Mouse (Mus musculus): ENCODE data around the gene Efcab2. TPM values are rescaled to one million over a fixed set of nuclear protein-coding genes. Genes with fewer than 3 reads are reported as not detected.

Gene Efcab2
- polyA plus RNA-seq, 1 experiment from 2014 or later: 16.6 TPM

DNA sequence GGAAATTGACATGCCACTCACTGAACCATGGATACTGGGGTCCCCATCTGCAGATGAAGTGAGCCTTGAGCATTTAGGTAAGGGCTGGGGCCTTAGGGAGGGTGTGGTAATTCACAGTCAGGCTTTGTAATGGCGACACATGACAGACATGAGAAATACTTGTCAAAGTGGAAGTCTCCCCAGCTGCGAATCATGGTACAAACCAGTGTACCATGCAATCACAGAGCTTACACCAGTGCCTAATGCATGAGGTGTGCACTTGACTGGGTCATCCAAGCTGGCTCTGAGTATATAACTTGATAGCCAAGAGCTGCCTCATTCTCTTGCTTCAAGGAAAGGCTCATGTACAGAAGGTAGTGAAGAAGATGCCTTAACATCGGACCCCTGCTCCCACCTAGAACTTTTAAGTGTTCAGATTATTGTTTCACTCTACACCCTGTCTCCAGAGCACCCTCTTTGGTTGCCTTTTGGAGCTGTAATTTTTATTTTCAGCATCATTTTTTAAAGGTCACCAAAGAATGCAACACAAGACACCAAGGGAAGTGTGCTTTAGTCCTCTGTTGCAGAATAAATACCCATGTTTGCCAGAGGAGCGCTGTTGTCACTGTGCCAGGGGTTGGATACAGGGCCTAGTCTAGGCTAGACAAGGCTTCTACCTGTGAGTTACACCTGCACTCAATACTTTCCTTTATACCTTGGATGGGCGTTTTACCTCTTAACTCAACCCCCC lies 79.4 kb downstream of the Efcab2 start:
- WGBS: 86% methylated on average over 5 of the region's 5 CpGs

GRCm38 (mm10) chr1:178485868-178486220 lies 80.0 kb downstream of the Efcab2 start:
- H3K9me3 ChIP-seq (ENCODE audit: control insufficient read depth, low read length): no peaks in the 10 kb centered on the region
- peaks cover 20 to 41% of the 10 kb centered on the region in 2 experiments for H3K4me1 ChIP-seq (ENCODE audit: control insufficient read depth in 2 of 2, insufficient read depth in 2 of 2, low read length in 2 of 2)
- no peak overlapping the region for H3K4me2 ChIP-seq (ENCODE audit: low read length)
- ATAC-seq (ENCODE audit: insufficient number of reproducible peaks, insufficient read depth, low FRiP score, low read depth): no peak
- peak overlapping the region; percentile 67 for H3K9ac ChIP-seq (ENCODE audit: low read length)
- no peak overlapping the region for H3K4me3 ChIP-seq (ENCODE audit: control insufficient read depth in 1 of 2, insufficient read depth in 1 of 2, low read depth in 1 of 2, low read length in 2 of 2)
- H3K27me3 ChIP-seq (ENCODE audit: control insufficient read depth, insufficient read depth, low read length): no peaks in the 10 kb centered on the region
- no peaks in the 10 kb centered on the region for H3K36me3 ChIP-seq (ENCODE audit: control insufficient read depth, insufficient read depth, low read length)
- peak overlapping the region; percentile 62 to 93 for H3K27ac ChIP-seq (replicated peaks in 1 of 2; ENCODE audit: control insufficient read depth in 1 of 2, insufficient read depth in 1 of 2, low read depth in 2 of 2, low read length in 2 of 2)
- WGBS: 65% methylated on average over 5 of the region's 5 CpGs

More for the DNA sequence above, 79.4 kb downstream of the Efcab2 start:
- Histone ChIP-seq H3K27ac (replicated peaks in 1 of 2; ENCODE audit: control insufficient read depth in 1 of 2, insufficient read depth in 1 of 2, low read depth in 2 of 2, low read length in 2 of 2) (peak overlapping the region; percentile 62 to 93), H3K27me3 (ENCODE audit: control insufficient read depth, insufficient read depth, low read length) (no peaks in the 10 kb centered on the region), H3K36me3 (ENCODE audit: control insufficient read depth, insufficient read depth, low read length) (no peaks in the 10 kb centered on the region), H3K4me1 (ENCODE audit: control insufficient read depth in 2 of 2, insufficient read depth in 2 of 2, low read length in 2 of 2) (peaks cover 15 to 44% of the 10 kb centered on the region in 2 experiments), H3K9me3 (ENCODE audit: control insufficient read depth, low read length) (no peaks in the 10 kb centered on the region), H3K4me2 (ENCODE audit: low read length) (no peak overlapping the region), H3K4me3 (ENCODE audit: control insufficient read depth in 1 of 2, insufficient read depth in 1 of 2, low read depth in 1 of 2, low read length in 2 of 2) (no peak overlapping the region), H3K9ac (ENCODE audit: low read length) (no peak overlapping the region)
- ATAC-seq (ENCODE audit: insufficient number of reproducible peaks, insufficient read depth, low FRiP score, low read depth): no peak

DNA sequence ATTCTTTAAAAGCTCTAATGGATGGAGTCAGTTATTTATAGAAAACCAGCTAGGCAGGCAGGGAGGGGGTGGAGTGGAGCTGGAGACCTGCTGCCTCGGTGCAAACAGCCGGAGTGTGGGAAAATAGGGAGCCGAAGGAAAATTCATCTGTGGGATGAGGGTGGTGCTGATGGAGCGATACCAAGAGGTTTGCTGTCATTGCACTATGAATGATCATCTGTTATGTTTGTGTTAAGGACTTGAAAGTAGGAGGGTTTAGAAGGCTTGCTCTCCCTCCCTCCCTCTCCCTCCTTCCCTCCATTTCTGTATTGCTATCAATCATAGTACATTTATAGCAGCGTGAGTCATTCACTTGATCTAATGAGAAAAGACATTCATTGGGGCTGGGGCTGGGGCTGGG lies 80.9 kb downstream of the Efcab2 start:
- H3K9ac ChIP-seq (ENCODE audit: low read length): peak overlapping the region; percentile 67
- H3K36me3 ChIP-seq (ENCODE audit: control insufficient read depth, insufficient read depth, low read length): no peaks in the 10 kb centered on the region
- ATAC-seq (ENCODE audit: insufficient number of reproducible peaks, insufficient read depth, low FRiP score, low read depth): peak; percentile 54
- H3K4me1 ChIP-seq (ENCODE audit: control insufficient read depth in 2 of 2, insufficient read depth in 2 of 2, low read length in 2 of 2): peaks cover 21 to 44% of the 10 kb centered on the region in 2 experiments
- H3K4me3 ChIP-seq (ENCODE audit: control insufficient read depth in 1 of 2, insufficient read depth in 1 of 2, low read depth in 1 of 2, low read length in 2 of 2): peak overlapping the region; percentile 19 to 20
- no peaks in the 10 kb centered on the region for H3K9me3 ChIP-seq (ENCODE audit: control insufficient read depth, low read length)
- peak overlapping the region; percentile 58 for H3K4me2 ChIP-seq (ENCODE audit: low read length)
- H3K27ac ChIP-seq (replicated peaks in 1 of 2; ENCODE audit: control insufficient read depth in 1 of 2, insufficient read depth in 1 of 2, low read depth in 2 of 2, low read length in 2 of 2): peak overlapping the region; percentile 86 to 93
- WGBS: 16% methylated on average over 5 of the region's 5 CpGs
- no peaks in the 10 kb centered on the region for H3K27me3 ChIP-seq (ENCODE audit: control insufficient read depth, insufficient read depth, low read length)

DNA sequence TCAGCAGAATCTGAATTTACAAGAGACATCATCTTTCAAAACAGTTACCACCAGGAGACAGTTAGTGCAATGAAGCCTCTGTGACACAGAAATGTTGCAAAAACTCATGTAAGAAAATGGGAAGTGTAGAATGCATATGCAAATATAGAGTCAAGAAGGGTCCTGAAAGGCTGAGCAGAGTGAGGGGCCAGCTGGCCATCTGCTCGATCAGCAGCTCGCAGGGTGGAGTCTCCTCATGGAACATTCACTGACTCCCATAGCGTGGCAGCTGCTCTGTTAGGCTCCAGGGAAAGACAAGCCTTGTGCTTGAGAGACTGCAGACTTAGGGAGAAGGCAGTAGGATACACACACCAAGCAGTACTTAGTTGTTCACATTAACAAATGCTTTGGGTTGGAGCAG lies 83.2 kb downstream of the Efcab2 start:
- Histone ChIP-seq H3K9ac (ENCODE audit: low read length) (no peak overlapping the region), H3K36me3 (ENCODE audit: control insufficient read depth, insufficient read depth, low read length) (no peaks in the 10 kb centered on the region), H3K4me3 (ENCODE audit: control insufficient read depth in 1 of 2, insufficient read depth in 1 of 2, low read depth in 1 of 2, low read length in 2 of 2) (no peak overlapping the region), H3K27me3 (ENCODE audit: control insufficient read depth, insufficient read depth, low read length) (no peaks in the 10 kb centered on the region), H3K4me2 (ENCODE audit: low read length) (no peak overlapping the region), H3K4me1 (ENCODE audit: control insufficient read depth in 2 of 2, insufficient read depth in 2 of 2, low read length in 2 of 2) (peaks cover 21 to 48% of the 10 kb centered on the region in 2 experiments), H3K9me3 (ENCODE audit: control insufficient read depth, low read length) (no peaks in the 10 kb centered on the region), H3K27ac (replicated peaks in 1 of 2; ENCODE audit: control insufficient read depth in 1 of 2, insufficient read depth in 1 of 2, low read depth in 2 of 2, low read length in 2 of 2) (no peak overlapping the region)
- ATAC-seq (ENCODE audit: insufficient number of reproducible peaks, insufficient read depth, low FRiP score, low read depth): no peak
- WGBS: 32% methylated on average over 3 of the region's 3 CpGs

DNA sequence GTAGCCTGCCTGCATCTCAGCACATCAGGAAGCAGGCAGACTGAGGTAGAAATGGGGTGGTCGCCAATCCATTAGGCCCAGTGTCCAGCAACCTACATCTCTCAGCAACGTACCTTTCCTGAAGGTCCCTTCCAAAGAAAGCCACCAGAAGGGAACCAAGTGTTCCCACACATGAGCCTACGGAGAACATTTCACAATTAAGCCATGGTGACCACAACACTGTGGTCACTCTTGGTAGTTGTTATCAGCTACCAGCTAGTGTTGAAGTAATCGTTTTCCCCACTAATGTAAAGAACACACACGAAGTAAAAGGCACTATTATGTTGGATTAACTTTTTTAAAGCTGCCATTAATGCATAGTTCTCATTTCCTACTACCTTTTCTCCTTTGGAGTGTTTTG lies 85.8 kb downstream of the Efcab2 start:
- Histone ChIP-seq H3K27ac (replicated peaks in 1 of 2; ENCODE audit: control insufficient read depth in 1 of 2, insufficient read depth in 1 of 2, low read depth in 2 of 2, low read length in 2 of 2) (no peak overlapping the region), H3K27me3 (ENCODE audit: control insufficient read depth, insufficient read depth, low read length) (no peaks in the 10 kb centered on the region), H3K9me3 (ENCODE audit: control insufficient read depth, low read length) (no peaks in the 10 kb centered on the region), H3K4me3 (ENCODE audit: control insufficient read depth in 1 of 2, insufficient read depth in 1 of 2, low read depth in 1 of 2, low read length in 2 of 2) (no peak overlapping the region), H3K4me1 (ENCODE audit: control insufficient read depth in 2 of 2, insufficient read depth in 2 of 2, low read length in 2 of 2) (peaks cover 16 to 43% of the 10 kb centered on the region in 2 experiments), H3K4me2 (ENCODE audit: low read length) (no peak overlapping the region), H3K36me3 (ENCODE audit: control insufficient read depth, insufficient read depth, low read length) (no peaks in the 10 kb centered on the region), H3K9ac (ENCODE audit: low read length) (no peak overlapping the region)
- 84% methylated on average over 5 of the region's 5 CpGs for WGBS
- ATAC-seq (ENCODE audit: insufficient number of reproducible peaks, insufficient read depth, low FRiP score, low read depth): no peak

DNA sequence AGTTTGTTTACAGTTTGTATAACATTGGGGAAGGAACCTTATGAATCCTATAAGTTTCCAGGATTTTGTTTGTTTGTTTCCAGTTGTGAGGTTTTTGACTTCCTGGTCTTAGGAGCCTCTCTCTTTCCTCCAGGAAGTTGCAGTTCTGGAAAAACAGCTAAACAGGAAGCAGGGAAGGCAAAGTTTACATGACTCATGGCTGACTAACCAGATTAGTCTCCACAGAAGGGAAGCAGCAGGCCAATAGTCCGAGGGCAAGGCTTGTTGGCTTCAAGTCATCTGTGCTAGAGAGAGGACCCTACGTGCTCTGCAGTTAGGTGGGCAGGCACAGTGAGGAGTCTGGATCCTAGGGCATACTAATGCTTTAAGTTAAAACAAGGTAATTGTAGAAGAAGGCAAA lies 86.6 kb downstream of the Efcab2 start:
- Histone ChIP-seq H3K36me3 (ENCODE audit: control insufficient read depth, insufficient read depth, low read length) (no peaks in the 10 kb centered on the region), H3K27ac (replicated peaks in 1 of 2; ENCODE audit: control insufficient read depth in 1 of 2, insufficient read depth in 1 of 2, low read depth in 2 of 2, low read length in 2 of 2) (no peak overlapping the region), H3K4me3 (ENCODE audit: control insufficient read depth in 1 of 2, insufficient read depth in 1 of 2, low read depth in 1 of 2, low read length in 2 of 2) (no peak overlapping the region), H3K9ac (ENCODE audit: low read length) (no peak overlapping the region), H3K9me3 (ENCODE audit: control insufficient read depth, low read length) (no peaks in the 10 kb centered on the region), H3K27me3 (ENCODE audit: control insufficient read depth, insufficient read depth, low read length) (no peaks in the 10 kb centered on the region), H3K4me2 (ENCODE audit: low read length) (no peak overlapping the region), H3K4me1 (ENCODE audit: control insufficient read depth in 2 of 2, insufficient read depth in 2 of 2, low read length in 2 of 2) (peaks cover 14 to 35% of the 10 kb centered on the region in 2 experiments)
- ATAC-seq (ENCODE audit: insufficient number of reproducible peaks, insufficient read depth, low FRiP score, low read depth): no peak
- WGBS: 63% methylated on average over 2 of the region's 2 CpGs

GRCm38 (mm10) chr1:178496186-178496585 lies 90.3 kb downstream of the Efcab2 start:
- ATAC-seq (ENCODE audit: insufficient number of reproducible peaks, insufficient read depth, low FRiP score, low read depth): no peak
- 84% methylated on average over 2 of the region's 2 CpGs for WGBS
- Histone ChIP-seq H3K9ac (ENCODE audit: low read length) (no peak overlapping the region), H3K27me3 (ENCODE audit: control insufficient read depth, insufficient read depth, low read length) (no peaks in the 10 kb centered on the region), H3K9me3 (ENCODE audit: control insufficient read depth, low read length) (no peaks in the 10 kb centered on the region), H3K4me2 (ENCODE audit: low read length) (no peak overlapping the region), H3K4me1 (ENCODE audit: control insufficient read depth in 2 of 2, insufficient read depth in 2 of 2, low read length in 2 of 2) (peaks cover 2 to 11% of the 10 kb centered on the region in 2 experiments; a peak in 1 of 4 replicates), H3K27ac (replicated peaks in 1 of 2; ENCODE audit: control insufficient read depth in 1 of 2, insufficient read depth in 1 of 2, low read depth in 2 of 2, low read length in 2 of 2) (no peak overlapping the region), H3K36me3 (ENCODE audit: control insufficient read depth, insufficient read depth, low read length) (no peaks in the 10 kb centered on the region), H3K4me3 (ENCODE audit: control insufficient read depth in 1 of 2, insufficient read depth in 1 of 2, low read depth in 1 of 2, low read length in 2 of 2) (no peak overlapping the region)

GRCm38 (mm10) chr1:178496841-178497240 lies 91.0 kb downstream of the Efcab2 start:
- no peak overlapping the region for H3K9ac ChIP-seq (ENCODE audit: low read length)
- no peaks in the 10 kb centered on the region for H3K9me3 ChIP-seq (ENCODE audit: control insufficient read depth, low read length)
- WGBS: 42% methylated on average over 1 of the region's 1 CpGs
- no peaks in the 10 kb centered on the region for H3K27me3 ChIP-seq (ENCODE audit: control insufficient read depth, insufficient read depth, low read length)
- H3K4me2 ChIP-seq (ENCODE audit: low read length): no peak overlapping the region
- H3K36me3 ChIP-seq (ENCODE audit: control insufficient read depth, insufficient read depth, low read length): no peaks in the 10 kb centered on the region
- no peak overlapping the region for H3K27ac ChIP-seq (replicated peaks in 1 of 2; ENCODE audit: control insufficient read depth in 1 of 2, insufficient read depth in 1 of 2, low read depth in 2 of 2, low read length in 2 of 2)
- ATAC-seq (ENCODE audit: insufficient number of reproducible peaks, insufficient read depth, low FRiP score, low read depth): no peak
- no peak overlapping the region for H3K4me3 ChIP-seq (ENCODE audit: control insufficient read depth in 1 of 2, insufficient read depth in 1 of 2, low read depth in 1 of 2, low read length in 2 of 2)
- peaks cover 2 to 11% of the 10 kb centered on the region in 2 experiments; a peak in 1 of 4 replicates for H3K4me1 ChIP-seq (ENCODE audit: control insufficient read depth in 2 of 2, insufficient read depth in 2 of 2, low read length in 2 of 2)
